Mouse (Mus musculus) gastrocnemius, postnatal 10 days (tissue): ENCODE measurements around the gene Ceacam15. TPM values are rescaled to one million over a fixed set of nuclear protein-coding genes. Genes with fewer than 3 reads are reported as not detected.
A peak's percentile ranks its signal among the peaks of the same experiment; 100 is the strongest.

Experiments used
- DNase-seq: peaks from one replicate; pipeline ENCODE4 v3.0.0; 2021; ENCODE audit warnings: mixed read lengths
- total RNA-seq, 2 experiments: library from RNA; stranded (reverse); gene quantifications; 2 replicates each; pipeline ENCODE4 v1.2.3; 2021

Ceacam15 gene
- total RNA-seq, 2 experiments from 2014 or later: not detected

DNA sequence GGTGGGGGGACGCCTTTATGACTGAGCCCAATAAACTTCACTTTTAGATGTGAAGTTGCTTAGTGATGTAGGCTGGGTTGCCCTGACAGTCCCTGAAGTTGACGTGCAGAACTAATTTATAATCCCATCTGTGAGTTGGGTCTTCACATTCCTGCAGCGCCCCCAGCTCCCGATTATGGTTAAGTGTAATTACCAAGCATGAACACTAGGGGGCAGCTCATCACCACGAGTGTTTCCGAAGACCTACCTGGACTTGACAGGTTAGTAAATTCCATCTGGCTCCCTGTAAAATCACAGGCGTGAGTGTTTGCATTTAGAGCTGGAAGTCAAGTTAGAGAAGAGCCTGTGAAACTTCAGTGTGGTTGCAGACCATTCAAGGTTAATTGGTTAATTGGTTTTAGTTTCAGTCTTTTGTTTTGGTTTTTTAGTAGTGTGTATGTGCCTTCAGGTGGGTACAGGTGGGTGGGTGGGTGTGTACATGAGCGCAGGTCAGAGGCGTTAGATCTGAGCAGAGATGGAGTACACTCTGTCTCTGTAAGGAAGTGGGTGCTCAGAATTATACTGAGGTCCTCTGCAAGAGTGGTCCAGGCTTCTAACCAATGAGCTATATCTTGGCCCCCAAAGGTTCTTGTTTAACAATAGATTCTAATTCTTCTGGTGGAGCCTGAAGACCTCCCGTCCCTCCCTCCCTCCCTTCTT is 45.8 kb downstream of the Ceacam15 start:
- DNase-seq: no peak

GRCm38 (mm10) chr7:16628096-16628771 is 47.3 kb downstream of the Ceacam15 start:
- DNase-seq: peak; percentile 68

DNA sequence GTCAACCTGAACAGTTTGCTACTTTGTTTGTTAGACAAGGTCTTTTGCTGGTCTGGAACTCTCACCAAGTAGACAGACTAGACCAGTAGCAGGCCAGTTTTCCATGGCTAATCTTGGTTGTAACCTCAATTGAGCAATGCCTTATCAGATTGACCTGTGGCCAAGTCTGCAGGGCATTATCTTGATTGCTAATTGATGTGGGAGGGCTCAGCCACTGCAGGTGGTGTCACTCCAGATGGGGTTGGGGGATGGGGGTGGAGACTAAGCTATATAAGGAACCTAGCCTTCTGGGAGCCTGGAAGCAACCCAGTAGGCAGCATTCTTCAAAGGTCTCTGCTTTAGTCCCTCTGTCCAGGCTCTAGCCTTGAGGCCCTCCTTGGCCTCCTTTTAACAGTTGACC is 51.8 kb downstream of the Ceacam15 start:
- DNase-seq: no peak

DNA sequence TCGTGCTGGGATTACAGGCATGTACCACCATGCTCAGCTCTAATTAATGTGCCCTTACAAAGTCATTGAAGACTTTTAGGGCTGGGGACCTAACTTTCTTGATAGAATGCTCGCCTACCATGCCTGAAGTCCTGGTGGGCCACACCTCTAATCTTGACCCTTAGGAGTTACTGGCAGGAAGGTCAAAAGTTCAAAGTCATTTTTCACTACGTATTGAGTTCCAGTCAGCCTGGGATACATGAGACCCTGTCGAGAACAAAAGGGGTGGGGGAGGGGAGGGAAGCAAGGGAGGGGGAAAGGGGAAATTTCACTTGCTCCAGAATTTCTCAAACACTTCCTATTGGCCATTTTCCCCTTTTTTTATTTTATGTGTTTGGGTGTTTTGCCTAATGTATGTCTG is 52.4 kb downstream of the Ceacam15 start:
- no peak for DNase-seq

Other genes with a start within 250 kb of the Ceacam15 start
- 10 to 100 TPM; 18.8 to 18.9 TPM for gene Tmem160, start 222.9 kb downstream of the Ceacam15 start, total RNA-seq
- gene Npas1, start 198.0 kb downstream of the Ceacam15 start, total RNA-seq: not detected
- 10 to 100 TPM; 30.5 to 36.6 TPM for gene Arhgap35, start 60.7 kb downstream of the Ceacam15 start, total RNA-seq
- gene Ceacam9, start 46.2 kb upstream of the Ceacam15 start, total RNA-seq: not detected
- 10 to 100 TPM; 65.4 to 71.9 TPM for gene Ap2s1, start 62.7 kb upstream of the Ceacam15 start, total RNA-seq
- 10 to 100 TPM; 32.5 to 34.9 TPM for gene Slc1a5, start 105.6 kb upstream of the Ceacam15 start, total RNA-seq
- 10 to 100 TPM; 42.3 to 46.1 TPM for gene Strn4, start 140.2 kb upstream of the Ceacam15 start, total RNA-seq
- gene Fkrp, start 141.0 kb upstream of the Ceacam15 start, total RNA-seq: 10 to 100 TPM; 23.2 to 23.3 TPM
- 10 to 100 TPM in 1 of 2 experiments, 1 to 10 TPM in 1; 9.8 to 14.0 TPM for gene Prkd2, start 167.2 kb upstream of the Ceacam15 start, total RNA-seq
- 10 to 100 TPM in 1 of 2 experiments, 1 to 10 TPM in 1; 9.5 to 10.9 TPM for gene Dact3, start 199.6 kb upstream of the Ceacam15 start, total RNA-seq
- gene Gng8, start 216.1 kb upstream of the Ceacam15 start, total RNA-seq: 1 to 10 TPM; 1.3 to 2.7 TPM
- 1 to 10 TPM; 1.8 to 2.9 TPM for gene Ptgir, start 230.8 kb upstream of the Ceacam15 start, total RNA-seq
- gene Calm3, start 248.4 kb upstream of the Ceacam15 start, total RNA-seq: 100 to 1,000 TPM; 255 to 271 TPM